Mouse (Mus musculus): ENCODE results near the gene Wnt3. TPM values are rescaled to one million over a fixed set of nuclear protein-coding genes. Genes with fewer than 3 reads are reported as not detected.

Wnt3 gene
- total RNA-seq, 2 experiments from 2014 or later, result not detected

- no peak for ATAC-seq (ENCODE audit: poor library complexity, severe bottlenecking)
Measured at GRCm38 (mm10) chr11:103838955-103839354, 65.0 kb downstream of the Wnt3 start.

DNA sequence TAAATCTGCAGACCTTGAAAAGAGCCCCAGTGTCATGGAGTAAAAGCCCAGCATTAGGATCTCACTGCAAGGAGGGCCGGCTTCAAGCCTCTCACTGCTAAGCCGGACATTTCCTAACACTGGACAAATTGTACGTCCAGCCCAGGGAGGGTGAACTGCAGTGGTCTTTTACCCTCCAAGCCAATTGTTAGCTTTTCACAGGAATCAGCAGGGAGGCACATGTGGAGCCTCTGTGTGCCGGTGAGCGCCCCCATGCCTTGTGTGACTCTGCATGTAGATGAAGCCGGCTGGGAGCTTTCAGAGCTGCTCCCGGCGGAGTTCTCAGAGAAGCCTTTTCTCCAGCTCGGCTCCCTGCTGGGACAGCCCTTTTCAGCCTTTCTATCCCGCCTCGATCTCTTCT is 66.9 kb downstream of the Wnt3 start:
- no peak for ATAC-seq (ENCODE audit: poor library complexity, severe bottlenecking)

DNA sequence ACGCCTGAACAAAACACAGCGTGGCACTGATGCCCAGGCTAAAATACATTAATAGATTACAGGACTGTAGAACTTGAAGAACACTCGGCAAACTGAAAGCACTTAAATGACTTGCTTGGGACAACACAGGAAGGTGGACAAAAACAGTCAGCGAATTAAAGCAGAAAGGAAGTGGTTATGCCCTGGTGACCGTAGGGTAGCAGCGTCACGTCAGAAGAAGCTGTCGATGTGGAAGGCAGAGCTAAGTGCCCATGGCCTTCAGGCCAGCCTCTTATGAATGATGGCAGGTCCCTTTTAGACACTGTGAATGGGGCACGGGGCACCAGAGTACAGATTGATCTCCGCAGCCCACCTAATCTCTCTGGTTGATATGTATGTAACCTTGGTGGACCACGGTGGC is 74.3 kb downstream of the Wnt3 start:
- no peak for ATAC-seq (ENCODE audit: poor library complexity, severe bottlenecking)

GRCm38 (mm10) chr11:103852590-103853283 is 78.8 kb downstream of the Wnt3 start:
- ATAC-seq (ENCODE audit: poor library complexity, severe bottlenecking), result no peak

- no peak for ATAC-seq (ENCODE audit: poor library complexity, severe bottlenecking)
Measured at GRCm38 (mm10) chr11:103853284-103853920, 79.5 kb downstream of the Wnt3 start.

GRCm38 (mm10) chr11:103854294-103854693 is 80.3 kb downstream of the Wnt3 start:
- ATAC-seq (ENCODE audit: poor library complexity, severe bottlenecking), result no peak

DNA sequence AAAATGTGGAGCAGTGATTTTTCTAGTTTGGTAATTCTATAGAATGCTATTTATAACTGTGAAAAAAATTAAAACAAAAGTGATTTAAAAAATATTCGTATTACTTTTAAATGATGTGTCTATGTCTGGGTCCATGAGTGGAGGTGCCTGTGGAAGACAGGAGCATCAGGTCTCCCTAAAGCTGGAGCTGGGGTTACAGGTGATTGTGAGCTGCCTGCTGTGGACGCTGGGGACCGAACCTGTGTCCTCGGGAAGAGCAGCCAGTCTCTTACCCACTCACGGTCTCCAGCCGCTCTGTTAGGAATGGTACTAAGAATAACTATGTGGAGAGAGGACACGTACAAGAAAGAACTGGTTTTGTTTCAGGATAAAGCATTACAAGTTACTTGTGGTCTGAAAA is 82.7 kb downstream of the Wnt3 start:
- no peak for ATAC-seq (ENCODE audit: poor library complexity, severe bottlenecking)

DNA sequence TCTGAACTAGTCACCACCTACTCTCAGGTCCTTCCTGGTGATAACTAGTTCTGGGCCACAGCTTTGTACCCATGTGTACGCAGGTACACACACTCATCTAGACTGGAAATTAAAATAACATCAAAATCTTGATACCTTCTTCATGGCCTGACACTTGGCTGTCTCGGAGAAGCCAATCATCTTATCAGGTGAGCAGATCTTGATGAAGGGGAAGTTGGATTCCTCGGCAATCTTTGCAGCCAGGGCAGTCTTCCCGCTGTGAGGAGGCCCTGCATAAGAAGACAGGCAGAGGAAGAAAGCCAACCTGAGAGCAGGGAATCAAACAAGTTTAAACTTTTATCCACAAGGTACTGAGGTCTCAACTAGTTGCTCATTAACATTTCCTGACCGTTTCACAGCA is 84.8 kb downstream of the Wnt3 start:
- ATAC-seq (ENCODE audit: poor library complexity, severe bottlenecking), result no peak

- no peak for ATAC-seq (ENCODE audit: poor library complexity, severe bottlenecking)
Measured at GRCm38 (mm10) chr11:103859933-103860610, 86.1 kb downstream of the Wnt3 start.

GRCm38 (mm10) chr11:103862951-103863350 is 89.0 kb downstream of the Wnt3 start:
- ATAC-seq (ENCODE audit: poor library complexity, severe bottlenecking), result no peak

- no peak for ATAC-seq (ENCODE audit: poor library complexity, severe bottlenecking)
Measured at GRCm38 (mm10) chr11:103864486-103864885, 90.5 kb downstream of the Wnt3 start.

GRCm38 (mm10) chr11:103865346-103865745 is 91.4 kb downstream of the Wnt3 start:
- no peak for ATAC-seq (ENCODE audit: poor library complexity, severe bottlenecking)

Other genes with a start within 250 kb of the Wnt3 start
- not detected in 2 replicates for gene Gm884, start 153.0 kb upstream of the Wnt3 start, total RNA-seq (2015)
- gene Gm884, start 153.0 kb upstream of the Wnt3 start, total RNA-seq (2017), result not detected in 2 replicates
- gene Lyzl6, start 135.3 kb upstream of the Wnt3 start, total RNA-seq (2015), result not detected in 2 replicates
- gene Lyzl6, start 135.3 kb upstream of the Wnt3 start, total RNA-seq (2017), result not detected in 2 replicates
- gene Rprml, start 124.6 kb upstream of the Wnt3 start, total RNA-seq (2015), result not detected in 2 replicates
- gene Rprml, start 124.6 kb upstream of the Wnt3 start, total RNA-seq (2017), result not detected in 2 replicates
- gene Gosr2, start 76.3 kb upstream of the Wnt3 start, total RNA-seq (2015), result 45.8 and 46.8 TPM in 2 replicates
- 45.5 and 51.8 TPM in 2 replicates for gene Gosr2, start 76.3 kb upstream of the Wnt3 start, total RNA-seq (2017)
- gene Wnt9b, start 24.3 kb upstream of the Wnt3 start, total RNA-seq (2015), result not detected in 2 replicates
- gene Wnt9b, start 24.3 kb upstream of the Wnt3 start, total RNA-seq (2017), result not detected in 2 replicates
- gene Nsf, start 179.9 kb downstream of the Wnt3 start, total RNA-seq (2015), result 44.8 and 50.0 TPM in 2 replicates
- 49.3 and 51.1 TPM in 2 replicates for gene Nsf, start 179.9 kb downstream of the Wnt3 start, total RNA-seq (2017)
- gene Arf2, start 192.6 kb downstream of the Wnt3 start, total RNA-seq (2015), result 37.6 and 41.1 TPM in 2 replicates
- 52.2 and 55.1 TPM in 2 replicates for gene Arf2, start 192.6 kb downstream of the Wnt3 start, total RNA-seq (2017)

Data from megakaryocyte, adult 5-6 weeks (primary cell).